Mouse (Mus musculus): ENCODE data around the gene Gm21958.

DNA sequence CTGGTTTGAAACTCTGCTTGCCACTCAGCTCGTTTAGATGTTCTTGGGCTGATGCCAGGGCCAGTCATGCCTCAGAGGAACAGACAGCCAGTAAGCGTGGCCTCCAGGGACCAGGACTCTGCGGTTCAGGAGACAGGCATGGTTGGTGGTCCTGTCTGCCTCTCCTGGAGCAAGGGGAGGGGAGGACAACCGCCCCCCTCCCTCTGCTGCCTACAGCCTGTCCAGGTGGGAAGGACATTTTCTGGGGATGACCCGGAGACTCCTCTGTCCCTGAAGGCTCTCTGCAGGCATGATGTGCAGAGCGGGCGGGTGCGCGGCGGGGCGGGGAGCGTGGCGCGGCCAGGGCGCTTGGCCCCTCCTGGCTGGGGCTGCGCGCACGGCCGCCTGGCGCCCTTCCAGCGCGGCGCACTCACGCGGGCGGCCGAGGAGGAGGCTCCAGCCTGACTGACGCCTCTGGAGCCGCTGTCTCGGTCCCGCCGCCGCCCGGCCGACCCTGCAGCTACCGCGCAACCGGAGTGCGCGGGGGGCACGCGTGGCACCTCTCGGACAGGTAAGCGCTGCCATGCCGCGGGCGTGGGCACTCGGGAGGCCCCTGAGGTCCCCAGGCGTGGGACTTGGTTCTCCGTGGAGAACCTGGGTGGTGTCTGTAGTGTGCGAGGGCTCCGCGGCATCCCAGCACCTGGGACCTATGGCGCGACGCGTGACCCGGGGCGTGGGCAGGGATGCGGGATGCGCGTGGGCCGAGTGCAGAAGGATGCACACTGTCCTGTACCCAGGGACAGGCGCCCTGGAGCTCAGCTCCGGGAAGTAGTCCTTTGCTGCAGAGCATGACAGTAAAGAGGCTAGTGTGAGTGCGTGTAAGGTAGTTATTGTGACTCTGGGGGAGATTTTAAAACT lies 41.2 kb upstream of the Gm21958 start, which contains the start of gene Smad9:
- TF ChIP-seq CTCF (IDR thresholded peaks at IDR 0.05; ENCODE audit: control insufficient read depth, insufficient read depth, insufficient read length) (no peak), MYOD1 (IDR thresholded peaks at IDR 0.05; ENCODE audit: control insufficient read depth, insufficient read length, low read depth) (no peak), CEBPB (IDR thresholded peaks at IDR 0.05; ENCODE audit: low read depth) (no peak), USF1 (IDR thresholded peaks at IDR 0.05; ENCODE audit: low read depth) (no peak), MYOG (IDR thresholded peaks at IDR 0.05; ENCODE audit: control insufficient read depth, extremely low read depth, insufficient read length) (no peak)
